Mouse (Mus musculus) R1 (cell line): ENCODE results near the gene Prr12.
"Not testable (repeated sequence)": the region's sequence is repeated elsewhere in the genome, so short reads cannot be mapped to it uniquely, and the experiment has no call there.

Experiments
- DNase-seq: peaks from one replicate; pipeline ENCODE4 v3.0.0-alpha.2; 2018; ENCODE audit warnings: low read depth, low spot score

Prr12 gene

DNA sequence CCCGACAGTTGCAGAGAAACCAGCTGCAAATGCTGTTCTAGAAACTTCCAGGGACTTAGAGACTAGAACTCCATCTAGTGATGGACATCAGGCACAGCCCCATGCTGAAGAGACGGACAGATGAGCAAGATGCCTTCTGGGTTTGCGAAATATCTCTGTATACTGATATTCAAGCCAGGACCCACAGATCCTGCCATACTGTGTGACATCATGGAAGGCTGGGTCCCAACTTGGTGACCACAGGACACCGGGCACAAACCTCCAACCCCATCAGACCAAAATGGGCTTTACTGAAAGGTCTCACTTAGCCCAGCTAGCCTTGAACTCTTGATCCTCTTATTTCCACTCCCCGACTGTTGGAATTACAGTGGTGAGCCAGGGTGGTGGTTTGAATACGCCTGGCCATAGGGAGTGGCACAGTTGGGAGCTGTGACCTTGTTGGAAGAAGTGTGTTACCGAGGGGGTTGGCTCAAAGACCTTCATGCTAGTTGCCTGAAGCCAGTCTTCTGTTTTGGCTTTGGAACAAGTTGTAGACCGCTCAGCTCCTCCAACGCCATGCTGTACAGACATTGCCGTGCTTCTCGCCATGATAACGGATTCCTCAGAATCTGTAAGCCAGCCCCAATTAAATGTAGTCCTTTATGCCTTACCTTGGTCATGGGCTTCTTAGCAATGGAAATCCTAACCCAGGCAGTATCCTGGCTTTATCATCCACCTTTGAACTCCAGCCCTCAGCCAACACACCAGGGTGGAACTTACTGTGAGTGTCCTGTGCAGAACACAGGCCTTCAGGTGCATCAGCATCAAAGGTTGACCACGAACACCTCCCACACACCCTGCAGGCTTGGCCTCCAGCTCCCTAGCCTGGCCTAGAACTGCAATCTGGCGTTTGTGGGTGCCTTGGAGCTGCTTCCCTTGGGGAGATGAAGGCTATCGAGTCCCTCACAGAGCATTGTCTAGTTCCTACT lies 28.1 kb downstream of the Prr12 start:
- peak; percentile 59 for DNase-seq

DNA sequence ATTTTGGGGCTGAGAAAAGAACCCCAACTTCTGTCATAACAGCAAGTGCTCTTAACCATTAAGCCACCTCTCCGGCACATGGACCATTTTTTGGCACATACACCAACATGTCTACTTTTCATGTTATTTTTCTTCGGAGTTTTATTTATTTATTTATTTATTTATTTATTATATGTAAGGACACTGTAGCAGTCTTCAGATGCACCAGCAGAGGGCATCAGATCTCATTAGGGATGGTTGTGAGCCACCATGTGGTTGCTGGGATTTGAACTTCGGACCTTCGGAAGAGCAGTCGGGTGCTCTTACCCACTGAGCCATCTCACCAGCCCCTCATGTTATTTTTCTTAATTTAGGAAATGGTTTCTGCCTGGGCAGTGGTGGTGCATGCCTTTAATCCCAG lies 29.0 kb downstream of the Prr12 start:
- DNase-seq = not testable (repeated sequence)

DNA sequence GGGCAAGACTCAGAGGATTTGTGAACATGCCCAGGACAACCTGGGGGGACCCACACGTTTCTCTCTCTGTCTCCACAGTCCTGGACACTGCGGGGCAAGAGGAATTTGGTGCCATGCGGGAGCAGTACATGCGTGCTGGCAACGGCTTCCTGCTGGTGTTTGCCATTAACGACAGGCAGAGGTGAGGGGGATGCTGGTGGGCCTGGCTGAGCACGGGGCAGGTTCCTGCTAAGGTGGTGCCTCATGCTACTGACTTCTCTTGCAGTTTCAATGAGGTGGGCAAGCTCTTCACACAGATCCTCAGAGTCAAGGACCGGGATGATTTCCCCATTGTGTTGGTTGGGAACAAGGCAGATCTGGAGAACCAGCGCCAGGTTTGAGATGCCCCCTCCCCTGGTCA lies 32.5 kb downstream of the Prr12 start:
- DNase-seq = no peak

DNA sequence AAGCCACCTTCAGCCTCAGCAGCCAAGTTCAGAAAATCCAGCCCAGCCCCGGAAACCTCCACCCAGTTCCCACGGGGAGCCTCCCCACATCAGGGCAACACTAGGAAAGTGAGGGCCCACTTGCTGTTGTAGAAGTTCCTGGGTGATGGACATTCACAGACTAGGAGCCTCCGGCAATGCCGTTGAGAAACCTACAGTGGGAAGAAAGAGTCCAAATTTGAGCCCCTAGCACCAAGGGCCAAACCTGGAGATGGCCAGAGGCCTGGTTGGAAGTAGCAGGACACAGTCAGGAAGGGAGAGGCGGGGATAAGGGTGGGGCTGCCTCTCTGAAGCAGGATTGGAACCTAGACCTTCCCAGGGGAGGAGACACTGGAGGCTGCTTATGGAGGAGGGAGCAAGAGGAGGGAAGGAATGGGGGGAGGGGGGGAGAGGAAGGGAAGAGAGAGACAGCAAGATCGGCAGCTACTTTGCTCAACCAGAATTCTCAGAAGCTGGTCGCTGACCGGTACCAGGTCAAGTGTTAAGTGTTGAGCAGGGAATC lies 33.6 kb downstream of the Prr12 start:
- DNase-seq = peak; percentile 89

DNA sequence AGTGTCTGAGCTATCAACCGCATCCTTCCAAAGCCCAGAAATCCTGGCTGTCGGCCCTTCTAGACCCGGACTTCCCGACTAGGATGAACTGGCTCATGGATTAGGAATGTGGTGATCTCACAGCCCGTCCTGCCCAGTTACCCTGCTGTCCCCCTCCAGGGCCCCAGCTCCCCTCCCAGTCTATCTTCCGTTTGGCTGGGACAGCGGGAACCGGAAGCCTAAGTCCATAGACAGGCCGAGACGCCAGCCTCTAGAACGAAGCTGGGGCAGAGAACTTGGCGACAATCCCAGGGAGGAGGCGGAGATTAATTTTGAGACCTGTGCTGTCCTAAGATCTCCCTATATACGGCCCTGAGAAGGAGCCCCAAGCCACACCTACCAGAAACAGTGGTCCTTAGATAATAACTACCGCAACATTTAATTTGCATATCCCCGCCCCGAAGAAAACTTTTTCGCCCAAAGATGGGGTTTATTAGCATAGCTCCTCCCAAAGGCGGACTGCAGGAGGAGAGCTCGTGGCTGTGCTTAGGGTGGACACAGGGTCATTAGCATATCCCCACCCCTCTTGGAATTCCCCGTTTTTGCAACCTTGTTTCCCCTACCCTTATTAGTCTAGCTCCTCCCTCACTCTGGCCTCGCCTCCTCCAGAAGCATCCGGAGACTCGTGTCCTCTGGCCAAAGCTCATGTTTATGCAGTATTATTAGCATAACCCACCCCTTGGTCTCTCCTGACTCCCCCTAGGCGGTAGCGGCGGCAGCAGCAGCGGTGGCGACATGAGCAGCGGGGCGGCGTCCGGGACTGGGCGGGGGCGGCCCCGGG lies 35.2 kb downstream of the Prr12 start, which contains the start of gene Rras:
Rras (plus strand) TSS at position 720 of the 820 bp plus-strand sequence.
- DNase-seq = peak; percentile 100

DNA sequence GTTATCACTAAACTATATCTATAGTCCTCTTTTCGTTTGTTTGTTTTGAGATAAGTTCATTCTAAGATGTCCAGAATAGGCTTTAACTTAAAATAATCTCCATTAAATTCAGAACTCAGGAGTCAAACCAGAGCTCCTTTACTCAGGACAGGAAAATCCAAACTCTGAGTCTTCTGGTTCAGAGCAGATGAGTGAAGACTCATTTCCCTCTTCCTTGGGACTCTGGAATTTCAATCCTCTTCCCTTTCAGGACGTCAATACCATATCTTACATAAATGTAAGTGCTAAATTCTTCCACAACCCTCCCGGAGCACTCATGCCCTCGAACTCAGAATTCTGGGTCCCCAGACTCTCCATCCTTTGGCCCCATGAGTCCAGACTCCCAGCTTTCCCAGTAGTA lies 35.9 kb downstream of the Prr12 start:
- DNase-seq = no peak

DNA sequence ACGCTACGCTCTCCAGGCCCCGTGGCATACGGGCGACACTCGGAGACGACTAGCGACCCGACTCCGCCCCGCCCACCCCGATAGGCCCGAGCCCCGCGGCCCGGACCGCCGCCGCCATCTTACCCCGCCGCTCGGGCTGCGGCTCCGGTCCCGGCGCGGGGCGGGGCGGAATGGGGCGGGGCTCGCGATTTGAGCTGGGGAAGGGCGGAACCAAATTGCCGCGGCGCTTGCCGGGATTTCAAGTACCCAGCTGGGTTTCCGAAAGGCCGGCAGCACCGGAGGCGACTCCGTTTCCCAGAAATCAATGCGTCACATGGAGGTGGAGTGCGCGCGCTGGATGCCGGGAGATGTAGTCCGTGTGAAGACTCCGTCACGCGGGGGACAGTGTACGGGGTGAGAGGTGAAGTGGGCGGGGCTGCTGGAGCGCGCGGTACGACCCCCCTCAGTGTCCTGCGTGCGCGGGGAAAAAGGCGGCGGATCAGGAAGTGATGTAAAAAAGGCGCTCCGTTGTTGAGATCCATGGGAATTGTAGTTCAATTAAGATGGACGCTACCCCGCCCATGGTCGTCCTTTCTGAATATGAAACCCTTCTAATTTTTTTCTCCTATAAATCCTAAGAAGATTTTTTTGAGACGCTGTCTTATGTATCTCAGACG lies 36.6 kb downstream of the Prr12 start, which contains the start of gene Scaf1:
Scaf1 (minus strand) TSS at position 407 of the 656 bp plus-strand sequence.
- peak; percentile 99 for DNase-seq

DNA sequence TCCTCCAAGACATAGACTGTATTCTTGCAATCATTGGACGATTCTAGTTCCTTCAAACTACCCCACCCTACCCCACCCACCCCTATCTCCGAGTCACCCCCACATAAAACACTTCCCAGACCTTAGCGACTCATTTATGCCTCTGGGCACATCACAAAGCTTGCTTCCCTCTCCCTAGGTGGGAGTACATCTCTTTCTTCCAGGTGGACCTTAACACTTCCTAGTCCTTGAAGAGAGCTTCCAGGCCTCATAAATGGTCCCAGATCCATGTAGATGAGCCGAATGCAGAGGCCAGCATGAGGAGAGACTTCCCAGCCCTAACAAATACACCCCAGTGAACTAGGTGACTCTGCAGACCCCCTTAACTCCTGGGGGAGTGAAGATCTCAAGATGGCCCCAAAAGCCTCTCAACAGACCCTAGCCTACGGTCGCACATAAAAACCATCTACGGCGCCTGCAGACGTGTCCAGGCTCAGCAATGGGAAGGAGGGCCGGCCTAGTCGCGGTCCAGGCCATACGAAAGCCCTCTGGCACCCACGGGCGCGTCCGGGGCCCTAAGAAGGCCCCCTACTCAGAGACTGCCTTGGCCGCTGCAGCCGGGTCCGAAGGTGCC lies 37.2 kb downstream of the Prr12 start:
- DNase-seq = peak; percentile 65

DNA sequence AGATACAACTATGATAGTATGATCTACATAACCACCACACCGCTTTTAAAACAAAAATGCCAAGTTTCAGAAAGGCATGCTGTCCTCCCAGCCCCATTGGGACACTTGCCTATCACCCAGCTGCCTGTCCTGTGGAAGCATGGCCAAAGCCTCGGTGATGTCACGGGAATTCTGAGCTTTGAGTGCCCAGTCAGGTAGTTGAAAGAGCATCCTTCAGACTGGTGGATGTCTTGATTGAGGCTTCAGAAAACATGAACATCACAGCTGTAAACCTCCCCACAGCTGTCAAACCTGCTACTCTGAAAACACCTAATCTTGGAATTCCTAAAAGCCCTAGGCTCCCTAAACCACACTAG lies 38.6 kb downstream of the Prr12 start:
- no peak for DNase-seq

DNA sequence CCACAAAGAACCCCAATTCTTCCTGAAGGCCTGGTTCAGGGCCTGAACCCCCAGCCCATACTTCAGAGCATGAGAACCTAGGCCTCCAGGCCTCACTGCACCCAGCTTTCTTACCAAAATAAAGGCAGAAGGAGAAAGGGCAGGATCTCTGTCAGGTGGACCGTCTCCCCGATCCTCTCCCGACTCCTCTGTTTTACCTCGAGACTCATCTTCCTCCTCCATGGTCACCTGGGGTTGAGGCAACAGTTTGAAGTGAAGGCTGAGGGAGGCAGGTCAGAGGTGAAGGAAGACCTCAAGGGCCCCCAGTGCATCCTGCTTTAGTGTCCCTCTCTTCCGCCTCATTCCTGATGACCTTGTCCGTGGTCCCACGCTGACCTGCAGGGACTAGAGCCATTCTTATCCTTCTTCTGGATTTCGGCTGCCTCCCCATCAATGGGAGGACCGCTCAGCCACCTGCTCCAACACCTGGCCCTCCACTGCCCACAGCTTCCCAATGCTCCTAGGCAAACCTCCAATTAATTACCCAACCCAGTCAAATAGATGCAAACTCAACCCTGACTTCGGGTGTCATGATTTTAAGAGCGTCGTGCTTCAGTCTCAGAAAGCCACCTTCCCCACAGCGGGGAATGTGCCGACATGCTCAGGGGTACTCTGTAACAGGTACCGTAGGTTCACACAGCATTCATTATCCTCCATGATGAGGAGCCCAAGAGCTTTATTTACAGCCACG lies 39.1 kb downstream of the Prr12 start:
- no peak for DNase-seq

DNA sequence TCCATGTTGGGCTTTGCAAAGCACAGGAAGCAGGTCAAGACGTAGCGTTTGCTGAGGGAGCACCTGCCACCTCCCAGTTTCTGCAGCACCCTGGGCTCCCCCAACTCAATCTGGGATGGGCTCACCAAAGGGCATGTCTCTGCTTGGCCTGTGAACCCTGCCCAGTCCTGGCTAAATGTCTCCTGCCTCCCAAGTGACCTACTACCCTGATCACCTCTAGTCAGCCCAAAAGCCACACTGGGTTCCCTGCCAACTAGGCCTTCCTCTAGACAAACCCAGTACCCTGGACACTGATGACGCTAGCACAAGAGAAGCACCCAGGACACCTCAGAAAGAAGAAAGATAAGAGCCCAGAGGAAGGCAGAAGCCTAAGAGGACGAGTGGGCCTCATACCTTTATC lies 39.9 kb downstream of the Prr12 start:
- no peak for DNase-seq

DNA sequence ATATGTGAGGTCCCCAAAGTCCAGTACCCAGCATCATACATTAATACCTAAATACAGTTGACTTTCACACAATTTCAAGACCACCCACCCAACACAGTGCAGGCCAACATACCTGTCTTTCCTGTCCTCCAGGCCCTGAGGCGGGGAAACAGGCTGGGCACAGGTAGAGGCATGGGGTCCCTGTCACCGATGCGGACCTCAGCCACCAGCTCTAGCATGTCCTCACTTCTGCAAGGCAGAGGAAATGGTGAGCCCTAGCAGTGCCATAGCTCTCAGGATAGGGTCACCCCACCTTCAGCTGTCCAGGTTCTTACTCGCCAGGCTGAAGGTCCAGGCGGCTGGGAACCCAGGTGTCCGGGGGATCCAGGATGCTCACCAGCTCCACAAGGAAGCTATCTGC lies 40.7 kb downstream of the Prr12 start:
- DNase-seq = no peak

DNA sequence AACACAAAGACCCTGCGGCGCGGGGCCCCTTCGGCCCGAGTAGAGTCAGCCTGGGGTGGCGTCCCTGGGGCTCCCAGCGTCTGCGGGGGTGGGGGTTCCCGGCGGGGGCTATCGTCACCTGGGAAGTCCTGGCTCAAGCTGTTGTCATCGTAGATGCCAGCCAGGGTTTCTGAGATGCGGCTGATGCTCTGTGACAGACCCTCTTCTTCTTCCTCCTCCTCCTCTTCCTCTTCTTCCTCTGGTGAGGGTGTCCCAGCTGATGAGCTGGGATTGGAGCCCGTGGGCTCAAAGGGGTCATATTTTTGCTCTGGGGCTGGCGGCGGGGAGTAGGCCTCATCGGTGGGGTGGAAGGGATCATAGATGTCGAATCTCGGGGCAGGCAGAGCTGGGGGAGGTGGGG lies 44.3 kb downstream of the Prr12 start:
- no peak for DNase-seq

DNA sequence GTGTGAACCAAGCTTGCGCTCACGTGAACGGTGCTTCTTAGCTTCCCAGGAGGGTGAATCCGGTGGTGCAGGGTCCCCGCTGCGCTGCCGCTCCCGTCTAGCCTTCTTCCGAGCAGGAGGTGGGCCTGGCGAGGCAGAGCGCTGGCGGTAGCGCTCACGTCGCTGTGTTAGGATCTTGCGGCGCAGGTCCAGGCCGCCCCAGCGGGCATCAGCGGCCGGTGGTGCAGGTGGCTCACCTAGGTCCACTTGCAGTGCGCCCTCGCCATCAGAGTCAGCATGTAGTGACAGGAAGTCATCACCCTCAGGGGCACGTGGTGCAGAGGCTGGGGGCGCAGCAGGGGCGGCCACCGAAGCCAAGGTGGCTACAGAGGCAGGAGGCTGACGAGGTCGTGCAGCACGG lies 44.8 kb downstream of the Prr12 start:
- no peak for DNase-seq

DNA sequence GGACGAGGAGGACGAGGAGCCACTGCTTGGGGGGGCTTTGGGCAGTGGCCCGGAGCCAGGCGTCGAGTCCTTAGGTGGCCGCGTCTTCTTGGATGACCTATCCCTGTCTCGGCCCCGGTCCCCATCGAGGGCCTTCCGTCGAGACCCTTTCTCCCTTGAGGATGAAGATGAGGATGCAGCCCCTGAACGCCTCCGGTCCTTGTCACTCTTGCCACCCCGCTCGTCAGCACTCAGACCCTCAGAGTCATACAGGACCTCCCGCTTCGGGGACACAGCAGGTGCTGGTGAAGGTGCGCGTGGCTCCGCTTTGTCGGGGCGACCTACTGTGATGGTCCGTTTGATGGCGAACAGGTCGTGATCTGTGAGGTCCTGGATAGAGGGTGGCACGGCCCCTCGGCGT lies 45.5 kb downstream of the Prr12 start:
- no peak for DNase-seq

DNA sequence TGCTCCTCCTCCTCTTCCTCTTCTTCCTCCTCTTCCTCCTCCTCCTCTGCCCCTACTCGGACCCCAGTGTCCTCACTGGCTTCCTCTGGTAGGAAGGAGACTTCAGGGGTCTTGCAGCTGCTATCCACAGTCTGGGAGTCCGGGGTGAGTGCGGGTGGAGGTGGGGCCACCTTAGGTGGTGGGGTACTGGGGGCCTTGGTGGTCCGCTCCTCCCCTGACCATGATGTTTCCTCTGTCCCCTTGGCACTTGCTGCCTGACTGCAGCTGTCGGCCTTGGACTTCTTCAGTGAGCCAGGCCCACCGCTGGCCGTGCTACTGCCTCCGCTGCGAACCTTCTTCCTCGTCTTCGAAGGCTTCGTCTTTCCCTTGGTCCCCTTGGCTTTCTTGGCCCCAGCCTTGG lies 46.2 kb downstream of the Prr12 start:
- no peak for DNase-seq

DNA sequence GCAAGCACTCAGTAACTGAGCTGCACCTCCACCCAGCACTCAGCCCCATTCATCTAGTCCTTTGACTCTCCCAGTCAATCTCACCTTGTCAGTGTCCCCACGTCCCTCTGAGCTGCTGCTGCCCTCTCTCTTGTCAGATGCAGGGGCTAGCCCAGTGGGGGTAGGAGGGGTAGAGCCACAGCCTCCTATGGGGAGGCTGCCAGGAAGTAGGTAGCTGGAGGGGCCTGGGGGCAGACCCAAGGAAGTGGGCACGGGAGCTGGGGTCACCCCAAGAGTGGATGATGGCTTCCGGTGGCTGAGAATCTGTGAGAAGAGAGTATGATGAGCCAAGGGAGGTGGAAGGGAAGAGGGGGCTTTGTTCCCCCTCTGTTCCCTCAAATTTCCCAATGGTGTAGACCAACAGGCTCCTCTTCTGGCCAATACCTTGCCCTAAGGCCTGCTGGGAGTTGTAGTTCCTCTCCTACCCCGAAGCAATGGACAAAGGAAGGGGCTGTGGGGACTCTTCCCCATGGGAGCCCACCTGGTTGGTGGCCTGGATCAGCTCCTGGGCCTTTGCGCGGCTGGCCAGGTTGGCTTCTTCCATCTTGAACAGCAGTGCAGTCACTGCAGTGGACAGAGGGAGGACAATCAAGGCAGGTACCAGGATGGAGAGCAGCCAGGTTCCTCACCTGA lies 47.2 kb downstream of the Prr12 start:
- DNase-seq = no peak

DNA sequence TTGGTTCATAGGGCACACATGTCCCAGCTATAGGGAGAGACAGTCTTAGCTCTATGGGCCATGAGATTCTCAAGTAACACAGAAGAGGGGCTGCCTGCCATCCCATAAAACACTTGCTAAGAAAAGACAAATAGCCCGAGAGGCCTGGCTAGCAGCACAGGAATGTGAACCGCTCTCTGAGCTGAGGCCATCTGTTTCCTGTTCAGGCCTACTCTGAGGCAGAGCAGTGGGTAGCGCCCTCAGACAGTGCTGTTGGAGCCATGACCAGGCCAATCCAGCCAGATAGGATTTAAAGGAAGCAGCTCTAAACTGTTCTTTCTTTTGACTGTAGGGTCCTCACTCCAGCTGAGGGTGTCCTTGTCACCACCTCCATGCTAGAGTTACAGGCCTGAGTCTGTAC lies 48.1 kb downstream of the Prr12 start:
- no peak for DNase-seq

DNA sequence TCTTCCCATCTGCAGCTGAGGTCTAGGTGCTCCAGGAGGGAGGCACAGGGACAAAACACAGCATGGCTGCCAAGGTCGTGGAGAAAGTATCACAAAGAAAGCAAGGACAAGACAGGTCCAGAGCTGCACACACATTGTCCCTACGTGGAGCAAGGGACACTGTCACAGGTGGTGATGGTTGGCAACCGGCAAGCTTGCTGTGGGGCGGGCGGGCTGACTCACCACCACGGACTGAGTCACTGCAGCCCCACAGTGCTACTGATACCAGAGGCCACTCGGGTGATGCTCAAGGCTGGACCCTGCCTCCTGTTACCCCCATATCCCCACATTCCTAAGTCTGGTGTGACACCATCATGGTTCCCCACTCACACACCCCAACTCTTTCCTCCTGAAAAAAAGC lies 50.2 kb downstream of the Prr12 start:
- DNase-seq = no peak

DNA sequence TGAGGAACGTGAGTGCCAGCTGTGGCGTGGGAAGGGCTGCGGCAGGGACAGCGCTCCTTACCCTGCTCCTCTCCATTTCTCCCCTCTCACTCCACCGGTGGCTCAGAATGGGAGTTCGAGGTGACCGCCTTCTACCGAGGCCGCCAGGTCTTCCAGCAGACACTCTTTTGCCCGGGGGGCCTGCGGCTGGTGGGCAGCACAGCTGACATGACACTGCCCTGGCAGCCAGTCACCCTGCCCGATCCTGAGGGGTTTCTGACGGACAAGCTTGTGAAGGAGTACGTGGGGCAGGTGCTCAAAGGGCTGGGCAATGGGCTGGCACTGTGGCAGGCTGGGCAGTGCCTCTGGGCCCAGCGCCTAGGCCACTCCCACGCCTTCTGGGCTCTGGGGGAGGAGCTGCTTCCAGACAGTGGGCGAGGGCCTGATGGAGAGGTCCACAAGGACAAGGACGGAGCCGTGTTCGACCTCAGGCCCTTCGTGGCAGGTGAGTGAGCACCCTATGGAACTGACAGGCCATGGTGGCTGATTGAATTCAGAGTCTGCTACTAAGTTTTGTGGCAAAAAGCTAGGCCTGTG lies 52.1 kb downstream of the Prr12 start:
- no peak for DNase-seq
